Mouse (Mus musculus): Measurements from ENCODE around the gene Slc26a9.

- no peak for TF ChIP-seq ZNF384 (IDR thresholded peaks at IDR 0.05; ENCODE audit: low read depth, low read length)
- no peak for TF ChIP-seq MAFK (IDR thresholded peaks at IDR 0.05; ENCODE audit: insufficient read depth, low read depth, low read length)
- TF ChIP-seq HCFC1 (IDR thresholded peaks at IDR 0.05; ENCODE audit: borderline replicate concordance, insufficient read depth, low read length) = no peak
- TF ChIP-seq ZC3H11A (IDR thresholded peaks at IDR 0.05; ENCODE audit: borderline replicate concordance, low read depth, low read length) = no peak
- no peak for TF ChIP-seq CHD2 (IDR thresholded peaks at IDR 0.05; ENCODE audit: low read depth, low read length)
Measured at GRCm38 (mm10) chr1:131739481-131740160, 4.2 kb upstream of the Slc26a9 start.

All from ES-E14 (cell line).